Mouse (Mus musculus) neural tube, embryonic 15.5 days (tissue): Measurements from ENCODE around the gene Sphk2. TPM values are rescaled to one million over a fixed set of nuclear protein-coding genes. Genes with fewer than 3 reads are reported as not detected.
A peak's percentile ranks its signal among the peaks of the same experiment; 100 is the strongest.

Experiments
- ATAC-seq: fragments of 200-750 bp; cut with Nextera tagmentation; 2 replicates; pipeline ENCODE4 v1.8.0; 2017; ENCODE audit warnings: mild to moderate bottlenecking, moderate TSS enrichment, moderate library complexity; ENCODE audit not compliant: low FRiP score
- H3K27ac ChIP-seq: fragments of 300-500 bp; sonication (generic); replicated peaks from 2 replicates; pipeline ENCODE4 v1.5.1; 2015; ENCODE audit warnings: mild to moderate bottlenecking, inconsistent platforms
- H3K27me3 ChIP-seq: fragments of 300-500 bp; sonication (generic); replicated peaks from 2 replicates; pipeline ENCODE4 v1.6.1; 2015; ENCODE audit warnings: inconsistent platforms
- H3K36me3 ChIP-seq: fragments of 300-500 bp; sonication (generic); 2 replicates; pipeline ENCODE4 v1.6.1; 2015; ENCODE audit warnings: inconsistent platforms
- H3K4me1 ChIP-seq: fragments of 300-500 bp; sonication (generic); 2 replicates; pipeline ENCODE4 v1.6.1; 2015; ENCODE audit warnings: inconsistent platforms
- H3K4me2 ChIP-seq: fragments of 300-500 bp; sonication (generic); 2 replicates; pipeline ENCODE4 v1.6.1; 2015; ENCODE audit warnings: inconsistent platforms, mild to moderate bottlenecking, moderate library complexity
- H3K4me3 ChIP-seq: fragments of 300-500 bp; sonication (generic); replicated peaks from 2 replicates; pipeline ENCODE4 v1.5.1; 2015; ENCODE audit warnings: mild to moderate bottlenecking, inconsistent platforms
- H3K9ac ChIP-seq: fragments of 300-500 bp; sonication (generic); replicated peaks from 2 replicates; pipeline ENCODE4 v1.6.1; 2015; ENCODE audit warnings: mild to moderate bottlenecking, inconsistent platforms
- H3K9me3 ChIP-seq: fragments of 300-500 bp; sonication (generic); replicated peaks from 2 replicates; pipeline ENCODE4 v1.6.1; 2016; ENCODE audit warnings: inconsistent platforms
- WGBS: fragments of 180-500 bp; shearing (Covaris S2); methylation state at CpG from one replicate; pipeline ENCODE4 v1.1.7; 2015; ENCODE audit warnings: mixed read lengths; 5-methylcytosine and 5-hydroxymethylcytosine counted together
- polyA plus RNA-seq: library from polyadenylated mRNA; unstranded; fragments of >200 nt; fragmentation: Nextera tagmentation; extraction: Ambion mirVana; gene quantifications from 2 replicates; pipeline ENCODE4 v1.2.1, GENCODE M21; 2015

Sphk2 gene
- polyA plus RNA-seq: 23.0 and 25.7 TPM in 2 replicates

GRCm38 (mm10) chr7:45717918-45718297, at the start of gene Sphk2:
Sphk2 (minus strand) TSS chr7:45718002.
- Histone ChIP-seq H3K36me3 (peaks cover 36% of the 10 kb centered on the region), H3K27ac (peak within 1 kb of the TSS; percentile 92), H3K4me3 (peak within 1 kb of the TSS; percentile 79), H3K4me2 (peak within 1 kb of the TSS; percentile 82), H3K27me3 (no peaks in the 10 kb centered on the region), H3K9me3 (no peaks in the 10 kb centered on the region), H3K4me1 (peaks cover 49% of the 10 kb centered on the region), H3K9ac (peak within 1 kb of the TSS; percentile 83)
- WGBS: under 1% methylated on average over 41 of the region's 41 CpGs
- ATAC-seq: peak; percentile 77

- Histone ChIP-seq H3K9me3 (no peaks in the 10 kb centered on the region), H3K4me3 (no peak overlapping the region), H3K4me2 (no peak overlapping the region), H3K4me1 (no peaks in the 10 kb centered on the region), H3K9ac (no peak overlapping the region), H3K27me3 (no peaks in the 10 kb centered on the region), H3K36me3 (no peaks in the 10 kb centered on the region), H3K27ac (no peak overlapping the region)
- no peak for ATAC-seq
- WGBS: 95% methylated on average over 6 of the region's 6 CpGs
Observed at GRCm38 (mm10) chr7:45767500-45767899, 49.7 kb upstream of the Sphk2 start.

GRCm38 (mm10) chr7:45766764-45767163, 49.0 kb upstream of the Sphk2 start:
- 62% methylated on average over 8 of the region's 8 CpGs for WGBS
- Histone ChIP-seq H3K4me2 (no peak overlapping the region), H3K27ac (no peak overlapping the region), H3K9me3 (no peaks in the 10 kb centered on the region), H3K9ac (no peak overlapping the region), H3K4me1 (no peaks in the 10 kb centered on the region), H3K36me3 (no peaks in the 10 kb centered on the region), H3K27me3 (no peaks in the 10 kb centered on the region), H3K4me3 (no peak overlapping the region)
- no peak for ATAC-seq

GRCm38 (mm10) chr7:45765995-45766394, 48.2 kb upstream of the Sphk2 start:
- no peaks in the 10 kb centered on the region for H3K36me3 ChIP-seq

GRCm38 (mm10) chr7:45760151-45760550, 42.3 kb upstream of the Sphk2 start:
- ATAC-seq: no peak

More at GRCm38 (mm10) chr7:45765995-45766394, 48.2 kb upstream of the Sphk2 start:
- no peak overlapping the region for H3K4me2 ChIP-seq
- no peak overlapping the region for H3K27ac ChIP-seq
- H3K9me3 ChIP-seq: no peaks in the 10 kb centered on the region
- H3K4me3 ChIP-seq: no peak overlapping the region
- H3K4me1 ChIP-seq: no peaks in the 10 kb centered on the region
- ATAC-seq: no peak
- 0 out of 2 replicates have a peak, but pooled peaks cover 1% of the 10 kb centered on the region for H3K27me3 ChIP-seq
- 60% methylated on average over 8 of the region's 8 CpGs for WGBS
- no peak overlapping the region for H3K9ac ChIP-seq

GRCm38 (mm10) chr7:45759400-45759799, 41.6 kb upstream of the Sphk2 start:
- H3K4me3 ChIP-seq: no peak overlapping the region
- H3K9me3 ChIP-seq: no peaks in the 10 kb centered on the region
- no peak overlapping the region for H3K27ac ChIP-seq
- ATAC-seq: no peak
- no peaks in the 10 kb centered on the region for H3K36me3 ChIP-seq
- H3K4me2 ChIP-seq: peak overlapping the region; percentile 27
- H3K9ac ChIP-seq: no peak overlapping the region
- 0 out of 2 replicates have a peak, but pooled peaks cover 5% of the 10 kb centered on the region for H3K4me1 ChIP-seq
- 2% methylated on average over 24 of the region's 27 CpGs for WGBS
- H3K27me3 ChIP-seq: peaks cover 38% of the 10 kb centered on the region

More at GRCm38 (mm10) chr7:45760151-45760550, 42.3 kb upstream of the Sphk2 start:
- Histone ChIP-seq H3K9me3 (no peaks in the 10 kb centered on the region), H3K27me3 (peaks cover 38% of the 10 kb centered on the region), H3K36me3 (no peaks in the 10 kb centered on the region), H3K4me3 (no peak overlapping the region), H3K27ac (no peak overlapping the region), H3K4me1 (0 out of 2 replicates have a peak, but pooled peaks cover 5% of the 10 kb centered on the region), H3K9ac (no peak overlapping the region), H3K4me2 (no peak overlapping the region)
- 72% methylated on average over 5 of the region's 5 CpGs for WGBS

GRCm38 (mm10) chr7:45755703-45756102, 37.9 kb upstream of the Sphk2 start:
- no peak overlapping the region for H3K4me2 ChIP-seq
- 0 out of 2 replicates have a peak, but pooled peaks cover 5% of the 10 kb centered on the region for H3K4me1 ChIP-seq
- H3K9ac ChIP-seq: no peak overlapping the region
- no peaks in the 10 kb centered on the region for H3K36me3 ChIP-seq
- no peak overlapping the region for H3K27ac ChIP-seq
- ATAC-seq: no peak
- 65% methylated on average over 6 of the region's 6 CpGs for WGBS
- no peak overlapping the region for H3K4me3 ChIP-seq
- H3K27me3 ChIP-seq: peaks cover 34% of the 10 kb centered on the region
- H3K9me3 ChIP-seq: no peaks in the 10 kb centered on the region

- Histone ChIP-seq H3K27ac (no peak overlapping the region), H3K9ac (no peak overlapping the region), H3K9me3 (no peaks in the 10 kb centered on the region), H3K27me3 (no peaks in the 10 kb centered on the region), H3K4me3 (no peak overlapping the region), H3K4me2 (no peak overlapping the region), H3K36me3 (no peaks in the 10 kb centered on the region), H3K4me1 (0 out of 2 replicates have a peak, but pooled peaks cover 7% of the 10 kb centered on the region)
- ATAC-seq: no peak
- 82% methylated on average over 9 of the region's 9 CpGs for WGBS
Observed at GRCm38 (mm10) chr7:45750162-45750561, 32.4 kb upstream of the Sphk2 start.

GRCm38 (mm10) chr7:45749401-45749800, 31.6 kb upstream of the Sphk2 start:
- no peak overlapping the region for H3K9ac ChIP-seq
- H3K27ac ChIP-seq: no peak overlapping the region
- no peaks in the 10 kb centered on the region for H3K27me3 ChIP-seq
- H3K36me3 ChIP-seq: no peaks in the 10 kb centered on the region
- H3K4me2 ChIP-seq: no peak overlapping the region
- WGBS: 48% methylated on average over 8 of the region's 10 CpGs
- H3K4me1 ChIP-seq: 0 out of 2 replicates have a peak, but pooled peaks cover 7% of the 10 kb centered on the region
- ATAC-seq: no peak
- H3K4me3 ChIP-seq: no peak overlapping the region
- H3K9me3 ChIP-seq: no peaks in the 10 kb centered on the region

- WGBS: 77% methylated on average over 7 of the region's 7 CpGs
- no peak for ATAC-seq
Observed at GRCm38 (mm10) chr7:45748110-45748509, 30.3 kb upstream of the Sphk2 start.

GRCm38 (mm10) chr7:45747450-45747849, 29.6 kb upstream of the Sphk2 start:
- Histone ChIP-seq H3K4me1 (0 out of 2 replicates have a peak, but pooled peaks cover 7% of the 10 kb centered on the region), H3K4me3 (no peak overlapping the region), H3K27ac (no peak overlapping the region), H3K9me3 (no peaks in the 10 kb centered on the region), H3K4me2 (no peak overlapping the region), H3K9ac (no peak overlapping the region), H3K36me3 (no peaks in the 10 kb centered on the region), H3K27me3 (no peaks in the 10 kb centered on the region)
- ATAC-seq: no peak
- WGBS: 88% methylated on average over 5 of the region's 5 CpGs

More at GRCm38 (mm10) chr7:45748110-45748509, 30.3 kb upstream of the Sphk2 start:
- Histone ChIP-seq H3K4me3 (no peak overlapping the region), H3K36me3 (no peaks in the 10 kb centered on the region), H3K27ac (no peak overlapping the region), H3K27me3 (no peaks in the 10 kb centered on the region), H3K4me1 (0 out of 2 replicates have a peak, but pooled peaks cover 7% of the 10 kb centered on the region), H3K9ac (no peak overlapping the region), H3K4me2 (no peak overlapping the region), H3K9me3 (no peaks in the 10 kb centered on the region)

- Histone ChIP-seq H3K9me3 (no peaks in the 10 kb centered on the region), H3K36me3 (no peaks in the 10 kb centered on the region), H3K27me3 (peaks cover 3% of the 10 kb centered on the region; the same call in 1 of the 2 replicates), H3K4me3 (no peak overlapping the region), H3K4me1 (0 out of 2 replicates have a peak, but pooled peaks cover 7% of the 10 kb centered on the region), H3K4me2 (no peak overlapping the region), H3K27ac (no peak overlapping the region), H3K9ac (no peak overlapping the region)
- no peak for ATAC-seq
- 68% methylated on average over 6 of the region's 6 CpGs for WGBS
Observed at GRCm38 (mm10) chr7:45746518-45746917, 28.7 kb upstream of the Sphk2 start.
